Mouse (Mus musculus): Measurements from ENCODE around the gene Gm42906.

The Gm42906 gene

GRCm38 (mm10) chr5:151189321-151189720 lies 238.6 kb downstream of the Gm42906 start:
- no peak for DNase-seq (ENCODE audit: low read depth, low spot score)

GRCm38 (mm10) chr5:151188659-151189058 lies 239.3 kb downstream of the Gm42906 start:
- DNase-seq (ENCODE audit: low read depth, low spot score) = no peak

GRCm38 (mm10) chr5:151187336-151187735 lies 240.6 kb downstream of the Gm42906 start:
- no peak for DNase-seq (ENCODE audit: low read depth, low spot score)

- DNase-seq (ENCODE audit: low read depth, low spot score) = no peak
These were observed 242.6 kb downstream of the Gm42906 start for GRCm38 (mm10) chr5:151185286-151185856.

- no peak for DNase-seq (ENCODE audit: low read depth, low spot score)
These were observed 244.2 kb downstream of the Gm42906 start for GRCm38 (mm10) chr5:151183656-151184240.

- DNase-seq (ENCODE audit: low read depth, low spot score) = no peak
These were observed 246.7 kb downstream of the Gm42906 start for GRCm38 (mm10) chr5:151181288-151181687.

- no peak for DNase-seq (ENCODE audit: low read depth, low spot score)
These were observed 247.7 kb downstream of the Gm42906 start for GRCm38 (mm10) chr5:151180176-151180785.

GRCm38 (mm10) chr5:151177171-151177570 lies 250.8 kb downstream of the Gm42906 start:
- no peak for DNase-seq (ENCODE audit: low read depth, low spot score)

GRCm38 (mm10) chr5:151175897-151176313 lies 252.1 kb downstream of the Gm42906 start:
- DNase-seq (ENCODE audit: low read depth, low spot score) = no peak

GRCm38 (mm10) chr5:151174485-151175460 lies 253.2 kb downstream of the Gm42906 start:
- DNase-seq (ENCODE audit: low read depth, low spot score) = no peak

- DNase-seq (ENCODE audit: low read depth, low spot score) = no peak
These were observed 254.2 kb downstream of the Gm42906 start for GRCm38 (mm10) chr5:151173774-151174173.

GRCm38 (mm10) chr5:151170168-151170750 lies 257.7 kb downstream of the Gm42906 start:
- no peak for DNase-seq (ENCODE audit: low read depth, low spot score)

- no peak for DNase-seq (ENCODE audit: low read depth, low spot score)
These were observed 259.8 kb downstream of the Gm42906 start for GRCm38 (mm10) chr5:151168191-151168590.

GRCm38 (mm10) chr5:151167641-151168040 lies 260.3 kb downstream of the Gm42906 start:
- no peak for DNase-seq (ENCODE audit: low read depth, low spot score)

GRCm38 (mm10) chr5:151166266-151166665 lies 261.7 kb downstream of the Gm42906 start:
- DNase-seq (ENCODE audit: low read depth, low spot score) = no peak

- no peak for DNase-seq (ENCODE audit: low read depth, low spot score)
These were observed 262.5 kb downstream of the Gm42906 start for GRCm38 (mm10) chr5:151165381-151166016.

- DNase-seq (ENCODE audit: low read depth, low spot score) = no peak
These were observed 263.1 kb downstream of the Gm42906 start for GRCm38 (mm10) chr5:151164815-151165214.

GRCm38 (mm10) chr5:151162642-151163041 lies 265.3 kb downstream of the Gm42906 start:
- DNase-seq (ENCODE audit: low read depth, low spot score) = no peak

GRCm38 (mm10) chr5:151155247-151155646 lies 272.7 kb downstream of the Gm42906 start:
- no peak for DNase-seq (ENCODE audit: low read depth, low spot score)

GRCm38 (mm10) chr5:151154780-151155179 lies 273.2 kb downstream of the Gm42906 start:
- DNase-seq (ENCODE audit: low read depth, low spot score) = no peak

GRCm38 (mm10) chr5:151154030-151154429 lies 273.9 kb downstream of the Gm42906 start:
- no peak for DNase-seq (ENCODE audit: low read depth, low spot score)
